Mouse (Mus musculus): ENCODE results near the gene Fgfr2.

DNA sequence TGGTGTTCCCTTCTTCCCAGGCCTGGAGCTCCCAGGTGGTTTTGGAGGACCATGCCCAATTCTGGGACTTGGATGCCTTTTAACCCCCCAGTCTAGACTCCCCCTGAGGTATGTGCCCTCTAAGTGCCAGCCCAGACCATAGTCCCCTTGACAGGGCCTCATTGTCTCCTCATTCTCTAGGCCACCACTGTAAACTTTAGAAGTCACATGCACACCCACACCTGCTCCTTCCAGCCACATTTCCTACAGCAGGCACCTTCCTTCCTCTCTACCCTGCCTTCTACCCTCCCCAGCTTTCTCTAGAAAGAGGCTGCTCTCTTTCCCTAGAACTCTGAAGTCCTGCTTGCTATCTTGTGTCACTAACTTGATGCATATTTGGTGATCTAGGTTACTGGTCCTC is 2424.7 kb downstream of the Fgfr2 start:
- TF ChIP-seq CTCF (IDR thresholded peaks at IDR 0.05; ENCODE audit: low read depth) (no peak), EP300 (IDR thresholded peaks at IDR 0.05; ENCODE audit: low read depth) (no peak)

Measured in liver, postnatal 0 days (tissue).